Mouse (Mus musculus): ENCODE measurements around the gene Icmt. TPM values are rescaled to one million over a fixed set of nuclear protein-coding genes. Genes with fewer than 3 reads are reported as not detected.
A peak's percentile ranks its signal among the peaks of the same experiment; 100 is the strongest.

Icmt gene
- total RNA-seq (2017) = 10.5 to 18.2 TPM (median 14.9 TPM) in 3 replicates

DNA sequence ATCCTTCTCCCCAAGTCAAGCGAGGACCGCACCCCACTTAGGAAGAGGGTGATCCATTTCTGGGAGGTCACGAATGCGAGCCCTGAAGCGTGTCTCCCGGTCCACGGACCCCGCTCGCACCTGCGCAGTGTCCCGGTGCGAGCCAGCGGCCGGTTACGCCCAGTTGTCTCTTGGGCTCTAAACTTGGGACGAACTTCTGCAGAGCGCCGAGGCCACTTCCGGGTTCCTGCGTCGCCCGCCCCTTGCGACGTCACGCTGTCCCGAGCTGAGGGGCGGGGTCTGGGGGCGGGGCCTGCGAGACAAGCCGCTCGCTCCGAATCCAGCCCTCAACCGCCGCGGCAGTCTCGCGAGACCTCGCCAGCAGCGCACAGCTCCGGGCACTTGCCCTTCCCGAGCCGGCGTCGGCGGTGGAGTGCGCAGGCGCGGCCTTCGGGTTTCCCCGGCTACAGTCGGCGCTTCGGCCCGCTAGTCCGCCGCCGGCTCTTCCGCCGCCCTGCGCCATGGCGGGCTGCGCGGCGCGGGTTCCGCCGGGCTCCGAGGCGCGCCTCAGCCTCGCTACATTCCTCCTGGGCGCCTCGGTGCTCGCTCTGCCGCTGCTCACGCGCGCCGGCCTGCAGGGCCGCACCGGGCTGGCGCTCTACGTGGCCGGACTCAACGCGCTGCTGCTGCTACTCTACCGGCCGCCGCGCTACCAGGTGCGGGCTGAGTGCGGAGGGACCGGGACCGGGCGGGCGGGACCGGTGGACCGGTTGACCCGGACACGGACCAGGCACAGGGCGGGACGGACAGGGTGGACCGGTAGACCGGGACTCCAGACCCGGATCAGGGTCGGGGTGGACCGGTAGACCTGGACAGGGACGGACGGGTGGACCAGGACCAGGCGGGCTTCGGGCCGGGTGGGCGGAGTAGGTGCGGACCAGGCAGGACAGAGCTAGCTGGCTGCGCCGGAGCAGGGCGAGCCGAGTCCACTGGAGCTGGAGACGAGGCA lies at the start of gene Icmt:
Gene Icmt, plus strand, starts transcription at position 354 of the 988 bp plus-strand sequence.
- ATAC-seq (replicated peaks; ENCODE audit: insufficient number of reproducible peaks, low FRiP score, low TSS enrichment, poor library complexity, severe bottlenecking) = peak; percentile 76

DNA sequence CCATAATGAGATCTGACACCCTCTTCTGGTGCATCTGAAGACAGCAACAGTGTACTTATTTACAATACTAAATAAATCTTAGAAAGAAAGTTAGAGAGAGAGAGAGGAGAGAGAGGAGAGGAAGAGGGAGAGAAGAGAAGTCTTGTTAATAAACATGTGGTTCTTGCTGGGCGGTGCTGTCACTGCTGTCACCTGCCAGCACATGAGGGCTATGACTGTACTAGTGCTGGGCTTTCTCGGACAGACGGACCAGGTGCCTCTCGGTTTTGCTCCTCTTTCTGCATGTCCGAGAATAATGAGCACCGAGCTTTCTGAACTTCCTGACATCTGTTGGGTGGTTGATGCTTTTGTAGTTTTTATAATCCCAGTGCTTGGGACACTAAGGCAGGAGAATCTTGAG lies 46.4 kb upstream of the Icmt start:
- no peak for ATAC-seq (replicated peaks; ENCODE audit: insufficient number of reproducible peaks, low FRiP score, low TSS enrichment, poor library complexity, severe bottlenecking)

DNA sequence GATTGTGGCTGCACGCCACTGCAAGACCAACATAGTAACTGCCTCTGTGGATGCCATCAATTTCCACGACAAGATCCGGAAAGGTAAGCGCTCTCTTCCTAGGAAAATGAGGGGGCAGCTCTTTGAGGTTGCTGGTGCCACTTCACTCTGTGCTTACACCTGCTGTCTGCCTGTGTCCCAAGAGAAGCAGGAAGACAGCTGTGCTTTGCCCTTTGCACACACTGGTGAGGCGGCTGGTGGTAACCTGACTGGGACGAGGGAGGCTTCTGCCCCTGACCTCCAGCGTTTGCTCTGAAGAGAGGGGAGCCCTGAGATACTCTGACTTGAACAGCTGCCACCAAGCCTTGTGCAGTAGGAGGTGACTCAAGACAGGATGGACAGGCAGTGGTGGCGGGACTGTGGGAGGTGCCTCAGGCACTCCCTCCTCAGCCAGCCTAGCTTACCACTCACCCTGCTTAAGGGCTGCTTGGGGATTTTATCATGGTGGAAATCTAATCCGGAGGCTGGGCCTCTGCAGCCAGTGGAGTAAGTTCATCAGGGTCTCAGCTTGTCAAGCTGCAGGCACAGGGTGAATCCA lies 43.8 kb upstream of the Icmt start:
- no peak for ATAC-seq (replicated peaks; ENCODE audit: insufficient number of reproducible peaks, low FRiP score, low TSS enrichment, poor library complexity, severe bottlenecking)

DNA sequence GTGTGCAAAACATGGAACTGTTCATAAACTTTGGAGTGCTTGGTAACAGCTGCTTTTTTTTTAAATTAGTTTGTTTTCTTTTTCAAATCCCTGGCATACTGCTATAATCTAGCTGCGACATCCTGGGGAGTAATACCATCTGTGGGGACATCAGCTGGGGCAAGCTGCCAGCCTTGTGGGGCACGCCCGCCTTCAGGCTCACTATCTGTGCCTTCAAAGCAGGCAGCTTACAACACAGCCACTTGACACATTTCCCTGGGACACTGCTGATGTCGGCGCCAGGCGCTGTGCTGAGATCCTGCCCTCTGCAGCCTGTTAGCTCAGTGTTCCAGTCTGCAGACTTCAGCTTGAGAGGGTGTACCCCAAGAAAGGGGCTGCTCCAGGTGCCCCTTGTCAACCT lies 40.0 kb upstream of the Icmt start:
- ATAC-seq (replicated peaks; ENCODE audit: insufficient number of reproducible peaks, low FRiP score, low TSS enrichment, poor library complexity, severe bottlenecking) = no peak

DNA sequence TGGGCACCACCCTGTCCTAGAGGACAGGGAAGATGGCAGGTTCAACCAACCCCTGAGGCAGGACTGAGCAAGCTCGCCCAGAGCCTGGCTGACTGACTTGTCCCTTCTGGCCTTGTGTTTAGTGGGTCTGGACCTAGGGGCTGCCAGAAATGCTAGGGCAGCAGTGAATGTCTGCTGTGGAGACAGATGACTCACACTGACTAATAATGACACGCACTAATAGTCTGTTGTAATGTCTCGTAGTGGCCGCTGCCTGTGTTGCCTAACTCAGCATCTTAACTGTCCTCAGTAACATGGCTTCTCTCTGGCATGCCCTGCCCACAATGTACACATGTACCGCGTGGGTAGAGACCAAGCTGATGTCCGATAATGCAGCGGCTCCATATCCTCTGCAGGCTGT lies 36.6 kb upstream of the Icmt start:
- ATAC-seq (replicated peaks; ENCODE audit: insufficient number of reproducible peaks, low FRiP score, low TSS enrichment, poor library complexity, severe bottlenecking) = no peak

DNA sequence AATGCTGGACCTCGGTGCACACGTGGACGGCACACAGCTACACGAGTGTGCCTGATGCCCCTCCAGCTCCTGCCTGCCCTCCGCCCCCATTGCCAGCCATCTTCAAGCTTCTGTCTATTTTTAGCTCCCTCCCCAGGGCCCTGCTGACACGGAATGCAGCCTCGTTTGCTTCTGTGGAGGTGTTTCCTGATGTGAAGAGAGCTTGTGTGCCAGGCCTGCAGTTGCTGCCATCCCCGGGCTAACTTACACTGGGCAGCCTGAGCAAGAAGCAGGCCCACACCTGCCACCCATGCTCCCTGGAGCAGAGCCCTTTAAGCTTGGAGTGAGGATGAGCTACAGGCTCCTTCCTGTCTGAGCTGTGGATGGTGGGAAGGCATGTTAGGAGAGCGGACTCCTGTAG lies 34.8 kb upstream of the Icmt start:
- ATAC-seq (replicated peaks; ENCODE audit: insufficient number of reproducible peaks, low FRiP score, low TSS enrichment, poor library complexity, severe bottlenecking) = no peak

DNA sequence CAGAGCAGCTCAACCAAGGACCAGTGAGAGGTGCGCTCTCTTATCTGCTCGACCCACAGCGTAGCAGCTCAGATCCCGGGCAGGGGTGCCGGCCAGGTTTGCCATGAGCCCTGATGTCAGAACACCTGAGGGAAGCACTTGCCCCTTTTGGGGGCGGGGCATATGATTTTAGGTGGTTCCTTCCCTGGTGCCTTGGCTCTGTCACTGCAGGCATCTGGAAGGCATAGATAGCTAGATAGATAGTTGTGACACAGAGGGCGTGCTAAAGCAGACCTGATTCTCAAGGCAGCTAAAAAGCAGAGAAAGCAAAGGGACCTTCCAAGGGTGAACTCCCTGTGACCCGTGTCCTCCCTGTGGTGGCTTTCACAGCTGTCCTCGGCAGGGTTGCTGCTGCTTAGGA lies 33.9 kb upstream of the Icmt start:
- ATAC-seq (replicated peaks; ENCODE audit: insufficient number of reproducible peaks, low FRiP score, low TSS enrichment, poor library complexity, severe bottlenecking) = no peak

DNA sequence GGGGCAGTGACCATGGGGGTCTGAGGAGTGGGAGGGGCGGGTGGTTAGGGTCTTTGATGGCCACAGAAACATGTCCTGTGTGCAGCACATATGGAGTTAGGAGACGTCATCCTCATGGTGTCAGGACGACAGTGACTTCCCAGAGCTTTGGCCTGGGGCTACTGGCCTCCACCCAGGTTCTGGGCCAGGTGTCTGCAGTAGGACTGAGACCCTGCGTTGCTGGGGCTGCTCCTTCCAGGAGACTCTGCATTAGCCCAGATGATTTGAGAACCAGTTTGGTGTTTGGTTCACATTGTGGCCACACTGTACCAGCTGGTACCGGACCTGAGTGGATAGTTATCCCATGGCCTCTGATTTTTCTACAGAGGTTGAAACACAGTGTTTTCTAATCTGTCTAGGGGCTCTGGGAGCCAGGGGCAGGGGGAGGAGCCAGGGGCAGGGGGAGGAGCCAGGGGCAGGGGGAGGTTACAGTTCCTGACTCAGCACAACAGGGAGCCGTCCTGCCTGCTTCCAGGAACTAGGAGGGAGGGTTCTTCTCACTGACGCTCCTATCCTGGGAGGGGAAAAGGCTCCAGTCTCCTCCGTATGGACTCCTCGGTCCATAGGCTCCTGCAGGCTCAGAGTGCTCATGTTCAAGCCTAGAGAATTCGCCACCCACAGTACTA lies 33.4 kb upstream of the Icmt start:
- ATAC-seq (replicated peaks; ENCODE audit: insufficient number of reproducible peaks, low FRiP score, low TSS enrichment, poor library complexity, severe bottlenecking) = no peak

DNA sequence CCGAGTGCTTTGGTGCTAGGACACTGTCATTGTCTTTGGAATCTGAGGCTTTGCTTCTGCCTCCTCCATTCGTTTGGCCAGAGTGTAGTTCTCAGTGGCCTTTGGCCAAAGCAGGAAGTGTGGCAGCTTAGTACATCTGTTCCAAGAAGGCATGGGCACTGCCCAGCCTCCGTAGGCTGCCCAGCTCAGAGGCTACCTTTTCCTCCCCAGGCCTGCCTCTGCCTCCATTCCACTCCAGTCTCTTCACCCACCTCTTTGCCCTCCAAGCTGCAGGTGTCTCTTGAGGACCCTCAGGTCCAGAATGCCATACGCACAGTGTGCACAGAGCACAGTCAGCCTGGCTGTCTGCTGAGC lies 32.9 kb upstream of the Icmt start:
- no peak for ATAC-seq (replicated peaks; ENCODE audit: insufficient number of reproducible peaks, low FRiP score, low TSS enrichment, poor library complexity, severe bottlenecking)

DNA sequence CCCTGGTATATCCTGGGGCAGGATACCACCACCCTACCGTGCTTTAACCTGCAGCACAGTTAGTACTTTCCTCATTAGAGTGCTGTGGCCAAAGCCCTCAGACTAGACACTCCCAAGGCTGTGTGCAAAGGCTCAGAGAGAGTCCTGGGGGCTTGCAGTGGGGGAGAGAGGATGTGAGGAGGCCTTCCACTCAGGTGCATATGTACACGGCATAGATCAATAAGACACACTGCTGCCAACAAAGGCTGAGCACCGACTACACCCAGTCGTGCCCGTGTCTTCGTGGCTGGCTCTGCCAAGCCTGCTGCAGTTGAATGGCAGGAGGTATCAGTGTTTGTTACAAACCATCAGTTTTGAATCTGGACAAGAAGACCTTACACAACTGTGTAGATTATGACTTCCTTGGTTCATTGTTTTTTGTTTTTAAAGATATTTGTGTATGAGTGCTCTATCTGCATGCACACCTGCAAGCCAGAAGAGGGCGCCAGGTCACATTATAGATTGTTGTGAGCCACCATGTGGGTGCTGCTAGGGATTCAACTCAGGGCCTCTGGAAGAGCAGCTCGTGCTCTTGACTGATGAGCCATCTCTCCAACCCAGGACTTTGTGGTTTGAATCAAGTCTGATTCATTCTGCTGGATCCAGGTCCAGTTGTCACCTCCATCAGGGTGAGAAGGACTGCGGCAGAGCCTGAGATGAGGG lies 32.0 kb upstream of the Icmt start:
- no peak for ATAC-seq (replicated peaks; ENCODE audit: insufficient number of reproducible peaks, low FRiP score, low TSS enrichment, poor library complexity, severe bottlenecking)

DNA sequence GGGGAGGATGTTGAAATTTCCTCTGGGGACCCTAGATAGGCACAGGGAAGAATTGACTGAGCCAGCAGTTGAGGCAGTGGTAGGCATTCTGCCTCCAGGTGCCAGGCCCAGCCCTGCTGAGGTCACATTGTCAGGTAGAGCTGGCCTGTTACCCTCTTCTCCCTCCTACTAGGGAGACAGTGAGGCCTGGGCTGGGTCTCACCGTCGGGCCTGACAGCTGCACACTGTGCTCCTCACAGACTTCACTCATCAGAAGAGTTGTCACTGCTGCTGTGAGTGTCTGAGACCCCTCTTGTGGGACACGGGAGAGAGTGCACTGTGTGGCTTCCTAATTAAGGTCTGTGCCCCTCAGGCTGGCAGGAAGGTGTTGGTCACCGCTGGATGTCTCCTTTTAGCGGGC lies 31.2 kb upstream of the Icmt start:
- no peak for ATAC-seq (replicated peaks; ENCODE audit: insufficient number of reproducible peaks, low FRiP score, low TSS enrichment, poor library complexity, severe bottlenecking)

DNA sequence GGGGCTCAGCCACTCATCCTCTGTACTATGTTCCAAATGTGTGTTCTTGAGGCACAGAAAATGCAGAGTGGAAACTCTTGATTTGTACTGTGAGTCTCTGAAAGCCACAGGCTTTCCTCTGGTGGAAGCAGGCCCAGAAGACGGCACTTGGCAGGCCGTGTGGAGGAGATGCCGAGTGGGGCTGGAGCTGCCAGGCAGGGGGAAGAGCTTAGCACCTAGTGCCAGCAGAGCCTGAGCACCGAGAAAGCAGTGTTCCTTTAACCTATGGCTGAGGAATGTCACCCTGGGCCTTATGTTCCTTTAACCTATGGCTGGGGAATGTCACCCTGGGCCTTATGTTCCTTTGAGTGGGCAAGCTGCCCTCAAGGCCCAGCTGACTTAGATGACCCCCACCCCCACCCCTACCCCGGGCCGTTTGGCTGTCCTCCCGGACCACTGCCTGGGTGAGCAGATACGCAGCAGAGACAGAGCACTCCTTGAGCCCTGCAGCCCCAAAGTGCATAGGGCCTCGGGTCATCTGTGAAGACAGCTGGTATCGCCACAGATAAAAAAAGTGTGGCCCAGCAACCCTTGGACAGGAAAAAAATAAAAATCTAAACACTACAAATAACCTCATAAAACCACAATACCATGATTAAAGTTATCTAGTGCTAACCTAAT lies 30.7 kb upstream of the Icmt start:
- ATAC-seq (replicated peaks; ENCODE audit: insufficient number of reproducible peaks, low FRiP score, low TSS enrichment, poor library complexity, severe bottlenecking) = no peak

DNA sequence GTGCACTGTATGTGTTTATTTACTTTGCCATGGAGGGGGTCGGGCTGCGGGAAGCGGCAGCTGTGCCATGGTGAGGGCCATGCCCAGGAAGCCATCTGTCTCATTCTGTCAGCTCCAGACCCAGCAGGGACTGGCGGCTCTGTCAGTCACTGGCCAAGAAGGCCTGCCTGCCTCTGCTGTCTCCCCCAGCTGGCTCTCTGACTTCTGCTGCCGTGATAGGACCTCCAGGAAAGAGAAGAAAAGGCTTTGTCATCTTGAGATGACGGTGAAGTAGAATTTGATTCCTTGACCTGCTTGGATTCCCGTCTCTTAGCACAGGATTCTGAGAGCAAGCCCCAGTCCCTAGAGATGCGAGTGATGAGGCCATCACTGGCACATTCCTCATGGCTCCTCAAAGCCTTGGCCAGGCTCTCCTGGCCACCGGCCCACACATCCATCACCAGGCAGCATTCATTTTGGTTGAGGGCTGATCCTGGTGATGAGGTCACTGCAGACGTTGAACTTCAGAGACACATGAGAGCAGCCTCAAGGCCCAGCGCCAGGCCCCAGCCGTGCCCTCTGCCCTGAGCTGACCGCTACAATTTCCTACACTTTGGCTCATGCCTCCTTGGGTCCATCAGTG lies 29.2 kb upstream of the Icmt start:
- ATAC-seq (replicated peaks; ENCODE audit: insufficient number of reproducible peaks, low FRiP score, low TSS enrichment, poor library complexity, severe bottlenecking) = no peak

DNA sequence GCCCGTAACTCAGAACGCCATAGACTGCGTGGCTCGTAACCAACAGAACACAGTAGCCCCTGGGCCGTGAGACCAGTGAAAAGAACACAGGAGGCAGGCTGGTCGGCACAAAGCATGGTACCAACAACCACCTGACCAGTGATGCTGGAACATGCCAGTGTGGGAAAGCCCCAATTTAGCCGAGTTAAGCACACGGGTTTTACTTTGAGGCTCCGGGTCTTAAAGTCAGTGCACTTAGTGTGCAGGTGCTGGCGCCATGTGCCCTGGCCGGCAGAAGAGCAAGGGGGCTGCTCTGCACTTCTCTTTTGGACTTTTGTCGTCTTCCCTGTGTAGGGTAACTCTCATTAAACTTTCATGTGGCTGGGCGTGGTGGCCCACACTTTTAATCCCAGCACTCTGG lies 27.1 kb upstream of the Icmt start:
- ATAC-seq (replicated peaks; ENCODE audit: insufficient number of reproducible peaks, low FRiP score, low TSS enrichment, poor library complexity, severe bottlenecking) = no peak

DNA sequence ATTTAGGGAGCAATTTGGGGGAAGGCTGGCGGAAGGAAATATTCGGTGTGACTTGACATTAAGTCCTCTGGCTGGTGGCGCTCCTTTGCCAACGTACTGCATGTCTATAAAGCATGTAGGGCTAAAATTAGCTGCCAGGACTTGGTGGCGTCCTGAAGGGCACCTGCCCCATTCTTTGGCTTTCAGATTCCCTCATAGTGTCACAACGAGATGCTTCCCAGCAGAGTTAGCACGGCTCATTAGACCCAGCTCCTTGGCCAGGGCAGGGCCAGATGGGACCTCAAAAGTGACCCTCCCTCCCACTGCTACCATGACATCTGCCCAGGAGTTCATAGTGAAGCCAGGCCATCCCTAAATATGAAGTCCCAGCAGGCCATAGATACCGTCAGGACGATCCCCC lies 26.4 kb upstream of the Icmt start:
- ATAC-seq (replicated peaks; ENCODE audit: insufficient number of reproducible peaks, low FRiP score, low TSS enrichment, poor library complexity, severe bottlenecking) = no peak

DNA sequence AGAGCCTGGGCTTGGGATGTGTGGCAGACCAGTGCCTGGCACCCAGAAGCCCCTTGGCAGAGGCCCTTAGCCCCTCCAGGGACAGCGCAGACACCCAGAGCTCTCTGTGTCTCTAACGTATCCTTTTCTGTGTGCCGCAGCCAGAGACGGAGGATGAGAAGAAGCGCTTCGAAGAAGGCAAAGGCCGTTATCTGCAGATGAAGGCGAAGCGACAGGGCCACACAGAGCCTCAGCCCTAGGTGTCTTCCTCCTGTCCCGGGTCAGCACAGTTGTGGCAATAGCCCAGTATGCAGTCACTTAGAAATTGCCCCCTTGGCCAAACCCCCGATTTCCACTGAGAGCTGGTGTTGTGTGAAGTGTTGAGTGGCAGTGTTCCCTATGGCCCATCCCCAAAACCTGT lies 25.7 kb upstream of the Icmt start:
- ATAC-seq (replicated peaks; ENCODE audit: insufficient number of reproducible peaks, low FRiP score, low TSS enrichment, poor library complexity, severe bottlenecking) = no peak

DNA sequence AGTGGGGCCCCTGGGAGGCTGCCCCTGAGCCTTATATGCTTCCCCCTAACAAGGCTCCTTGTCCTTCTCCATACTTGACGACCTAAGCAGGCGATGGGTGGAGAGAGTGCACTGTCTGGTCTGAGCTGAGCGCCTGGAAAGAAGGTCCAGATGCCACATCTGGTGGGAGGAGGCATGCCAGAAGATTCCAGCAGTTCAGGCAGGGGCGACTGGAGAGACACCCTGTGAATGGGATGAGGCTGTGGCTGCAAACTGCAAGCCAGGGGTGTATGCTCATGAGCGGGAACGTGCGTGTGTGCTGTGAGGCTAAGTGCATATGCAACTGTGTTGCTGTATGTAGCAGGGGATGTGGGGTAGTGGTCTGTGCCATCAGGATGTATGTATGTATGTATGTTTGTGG lies 25.0 kb upstream of the Icmt start:
- ATAC-seq (replicated peaks; ENCODE audit: insufficient number of reproducible peaks, low FRiP score, low TSS enrichment, poor library complexity, severe bottlenecking) = no peak

DNA sequence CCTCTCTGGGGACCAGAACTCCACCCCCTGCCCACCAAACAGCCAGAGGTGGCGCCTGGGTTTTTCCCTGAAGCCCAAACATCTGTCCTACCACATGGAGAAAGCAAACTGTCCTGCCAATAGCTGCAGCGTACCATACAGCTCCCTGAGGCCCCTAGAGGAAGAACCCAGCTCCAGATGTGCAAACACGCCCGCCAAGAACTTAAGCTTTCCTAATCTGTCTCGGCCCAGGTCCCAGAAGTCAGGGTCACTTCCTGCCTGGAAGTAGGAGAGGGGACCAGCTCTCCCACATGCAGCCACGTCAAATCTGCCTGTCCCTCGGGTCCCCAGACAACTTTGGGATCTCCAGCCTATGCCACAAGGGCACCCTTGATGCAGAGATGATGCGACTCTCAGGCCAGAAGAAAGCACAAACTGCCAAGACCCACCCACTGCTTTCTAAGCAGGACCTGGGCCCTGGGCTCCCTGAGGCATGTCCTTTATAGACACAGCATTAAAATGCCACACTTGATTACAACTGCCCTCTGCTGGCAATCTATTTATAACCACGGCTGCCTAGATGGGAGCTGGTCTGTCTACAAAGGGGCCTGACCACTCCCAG lies 24.5 kb upstream of the Icmt start:
- no peak for ATAC-seq (replicated peaks; ENCODE audit: insufficient number of reproducible peaks, low FRiP score, low TSS enrichment, poor library complexity, severe bottlenecking)

Measured in monocyte, adult 5-6 weeks (primary cell).